Mouse (Mus musculus): ENCODE measurements around the gene Fam83b.

Fam83b gene

DNA sequence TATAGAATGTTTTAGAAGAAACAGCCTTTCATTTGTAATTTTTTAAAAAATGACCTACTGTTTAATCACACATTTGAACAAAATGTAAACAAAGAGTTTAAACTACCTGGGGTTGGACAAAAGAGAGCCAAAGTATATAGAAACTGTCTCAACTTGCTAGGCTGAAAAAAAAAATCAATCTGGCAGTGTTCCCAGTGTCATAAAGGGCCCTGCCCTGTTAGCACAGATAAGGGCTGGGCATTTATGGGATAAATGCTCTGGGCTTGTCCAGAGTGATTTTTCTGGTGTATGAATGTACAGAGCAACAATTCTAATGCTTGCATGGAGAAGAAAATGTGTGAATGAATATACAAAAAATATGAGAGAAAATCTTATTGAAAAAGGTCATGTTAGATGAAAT lies 43.8 kb downstream of the Fam83b start:
- DNase-seq (ENCODE audit: low read depth, low spot score), result no peak

- no peak for DNase-seq (ENCODE audit: low read depth, low spot score)
Measured at GRCm38 (mm10) chr9:76521640-76522039, 45.3 kb downstream of the Fam83b start.

DNA sequence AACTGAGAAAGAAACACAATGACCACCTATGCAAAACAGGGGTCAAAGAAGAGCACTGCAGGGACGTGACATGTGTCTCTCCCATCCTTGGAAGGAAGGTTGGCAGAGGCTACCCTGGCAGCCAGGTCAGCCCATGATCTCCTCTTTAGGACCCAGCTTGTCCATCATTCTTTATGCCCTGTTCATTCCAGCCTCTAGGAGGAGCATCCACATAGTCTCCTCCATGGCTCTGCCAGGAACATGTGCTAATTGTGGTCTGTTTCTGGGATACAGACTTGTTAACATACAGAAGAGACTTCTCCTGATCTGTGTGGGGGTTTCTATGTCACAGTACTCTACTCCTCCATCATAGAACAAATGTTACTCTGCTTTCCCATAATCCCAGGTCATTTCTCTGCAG lies 48.3 kb downstream of the Fam83b start:
- DNase-seq (ENCODE audit: low read depth, low spot score), result no peak

- DNase-seq (ENCODE audit: low read depth, low spot score), result peak; percentile 4
Measured at GRCm38 (mm10) chr9:76505650-76506049, 61.3 kb downstream of the Fam83b start.

DNA sequence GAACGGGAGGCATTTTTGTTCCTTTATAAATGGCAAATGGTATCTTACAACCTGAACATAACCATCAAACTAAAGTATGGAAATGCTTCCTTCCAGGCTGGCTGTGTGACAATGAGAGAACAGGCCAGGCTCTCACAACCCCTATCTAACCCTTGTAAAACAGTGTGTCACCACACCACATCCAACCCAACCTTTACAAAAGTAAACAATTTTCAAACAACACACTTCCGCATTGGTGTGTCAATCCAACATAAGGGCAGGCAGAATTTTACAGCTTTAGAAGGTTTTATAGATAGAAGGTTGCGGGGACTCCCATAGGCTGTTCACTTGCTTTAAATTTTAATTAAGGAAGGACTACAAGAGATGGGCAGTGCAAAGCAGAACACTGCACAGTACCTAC lies 77.2 kb downstream of the Fam83b start:
- DNase-seq (ENCODE audit: low read depth, low spot score), result no peak

- DNase-seq (ENCODE audit: low read depth, low spot score), result no peak
Measured at GRCm38 (mm10) chr9:76480088-76480487, 86.8 kb downstream of the Fam83b start.

DNA sequence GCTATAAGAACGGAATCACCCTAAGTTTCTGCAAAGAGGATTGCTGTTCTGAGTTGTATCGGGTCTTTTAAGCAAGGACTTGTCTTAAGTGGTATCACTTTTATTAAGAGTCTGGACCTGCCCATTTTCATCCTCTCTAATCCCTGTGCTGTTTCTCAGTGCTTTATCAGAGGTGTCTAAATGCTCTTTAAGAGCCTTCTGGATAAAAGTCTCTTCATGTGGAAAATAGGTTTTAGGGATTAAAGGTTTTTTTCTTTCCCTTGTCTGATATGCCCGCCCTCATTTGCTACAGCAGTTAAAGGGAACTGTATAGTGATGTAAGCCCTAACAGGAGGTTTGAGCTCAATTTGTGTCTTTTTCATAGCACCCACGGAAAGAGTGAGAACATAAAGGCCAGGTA lies 97.4 kb downstream of the Fam83b start:
- DNase-seq (ENCODE audit: low read depth, low spot score), result no peak

- peak; percentile 36 for DNase-seq (ENCODE audit: low read depth, low spot score)
Measured at GRCm38 (mm10) chr9:76461547-76461946, 105.4 kb downstream of the Fam83b start.

- DNase-seq (ENCODE audit: low read depth, low spot score), result no peak
Measured at GRCm38 (mm10) chr9:76455703-76456102, 111.2 kb downstream of the Fam83b start.

Data from A20 (cell line).